Mouse (Mus musculus) myocyte (in vitro differentiated cells): ENCODE data around the gene Trim67.

Source experiments
- CEBPB ChIP-seq: IDR thresholded peaks from 2 replicates; pipeline ENCODE4 v1.6.1; 2011; ENCODE audit warnings: mild to moderate bottlenecking, moderate library complexity; ENCODE audit not compliant: poor library complexity, insufficient read depth, severe bottlenecking
- MAX ChIP-seq: IDR thresholded peaks from one replicate; pipeline ENCODE4 v1.6.1; 2011; ENCODE audit warnings: low read depth, mild to moderate bottlenecking, control low read depth
- MYOD1 ChIP-seq, 3 experiments: IDR thresholded peaks; one replicate each; pipeline ENCODE4 v1.6.1; 2011; ENCODE audit warnings: control low read depth in 2 of 3, low read depth in 2 of 3, mild to moderate bottlenecking in 2 of 3, moderate library complexity in 1 of 3; ENCODE audit not compliant: insufficient read length in 2 of 3, control insufficient read depth in 1 of 3
- POLR2A ChIP-seq: IDR thresholded peaks from one replicate; pipeline ENCODE4 v1.6.1; 2011; ENCODE audit warnings: low read depth, mild to moderate bottlenecking, control low read depth, moderate library complexity; ENCODE audit not compliant: insufficient read length
- REST ChIP-seq: IDR thresholded peaks from one replicate; pipeline ENCODE4 v1.6.1; 2011; ENCODE audit warnings: mild to moderate bottlenecking, control low read depth, moderate library complexity; ENCODE audit not compliant: insufficient read depth, insufficient read length
- USF1 ChIP-seq: IDR thresholded peaks from one replicate; pipeline ENCODE4 v1.6.1; 2011; ENCODE audit warnings: low read depth, mild to moderate bottlenecking, control low read depth, moderate library complexity

GRCm38 (mm10) chr8:124805990-124806389 is 13.1 kb downstream of the Trim67 start:
- TF ChIP-seq REST = no peak
- TF ChIP-seq POLR2A = no peak
- no peak for TF ChIP-seq USF1
- TF ChIP-seq MAX = no peak
- TF ChIP-seq MYOD1 (IDR thresholded peaks at IDR 0.05; ENCODE audit: control insufficient read depth in 1 of 3, insufficient read length in 2 of 3, low read depth in 2 of 3) = no peak
- TF ChIP-seq CEBPB = no peak
